Mouse (Mus musculus) CH12.LX (cell line): Measurements from ENCODE around the gene Gpnmb.

ENCODE experiments used
- CTCF ChIP-seq, 2 experiments: IDR thresholded peaks in 1 of 2; conservative IDR thresholded peaks in 1 of 2; 2 replicates each; pipeline ENCODE4 v1.5.1; 2011 to 2012; ENCODE audit warnings: low read depth in 2 of 2, low read length in 2 of 2, improper control_type of control experiment in 1 of 2, inconsistent platforms in 1 of 2, mild to moderate bottlenecking in 1 of 2, moderate library complexity in 1 of 2
- EP300 ChIP-seq: IDR thresholded peaks from 2 replicates; pipeline ENCODE4 v1.6.1; 2011; ENCODE audit warnings: low read length, improper control_type of control experiment
- JUN ChIP-seq: IDR thresholded peaks from 2 replicates; pipeline ENCODE4 v1.6.1; 2011; ENCODE audit warnings: low read depth, mild to moderate bottlenecking, low read length, improper control_type of control experiment, moderate library complexity; ENCODE audit not compliant: insufficient read depth
- MXI1 ChIP-seq: IDR thresholded peaks from 2 replicates; pipeline ENCODE4 v1.6.1; 2011; ENCODE audit warnings: mild to moderate bottlenecking, low read depth, low read length, improper control_type of control experiment
- NRF1 ChIP-seq: IDR thresholded peaks from 2 replicates; pipeline ENCODE4 v1.6.1; 2014; ENCODE audit warnings: low read depth, mild to moderate bottlenecking, inconsistent platforms, low read length, improper control_type of control experiment, moderate library complexity
- POLR2A ChIP-seq: IDR thresholded peaks from 2 replicates; pipeline ENCODE4 v1.6.1; 2011; ENCODE audit warnings: low read depth, mild to moderate bottlenecking, improper control_type of control experiment, low read length
- RCOR1 ChIP-seq: conservative IDR thresholded peaks from 2 replicates; pipeline ENCODE4 v1.6.1; 2012; ENCODE audit warnings: low read depth, mild to moderate bottlenecking, inconsistent platforms, low read length, improper control_type of control experiment
- ZC3H11A ChIP-seq: IDR thresholded peaks from 2 replicates; pipeline ENCODE4 v1.6.1; 2012; ENCODE audit warnings: low read depth, mild to moderate bottlenecking, inconsistent platforms, low read length, improper control_type of control experiment
- ZKSCAN1 ChIP-seq: IDR thresholded peaks from 2 replicates; pipeline ENCODE4 v1.6.1; 2012; ENCODE audit warnings: low read depth, inconsistent platforms, low read length, improper control_type of control experiment, borderline replicate concordance
- ZNF384 ChIP-seq: IDR thresholded peaks from 2 replicates; pipeline ENCODE4 v1.6.1; 2012; ENCODE audit warnings: low read depth, low read length, improper control_type of control experiment, inconsistent platforms

- TF ChIP-seq ZKSCAN1 = no peak
- TF ChIP-seq CTCF (conservative IDR thresholded peaks at IDR 0.05 in 1 of 2, IDR thresholded peaks at IDR 0.05 in 1 of 2; ENCODE audit: low read depth in 2 of 2, low read length in 2 of 2) = no peak
- TF ChIP-seq POLR2A = no peak
- no peak for TF ChIP-seq ZNF384
- TF ChIP-seq RCOR1 = no peak
- no peak for TF ChIP-seq ZC3H11A
- TF ChIP-seq NRF1 = no peak
- no peak for TF ChIP-seq MXI1
- TF ChIP-seq EP300 = no peak
- TF ChIP-seq JUN = no peak
Observed at GRCm38 (mm10) chr6:49036275-49037267, at the start of gene Gpnmb.
